Mouse (Mus musculus) leukemia stem cell, adult 10-12 weeks (primary cell): ENCODE results near the gene Klhl11. TPM values are rescaled to one million over a fixed set of nuclear protein-coding genes. Genes with fewer than 3 reads are reported as not detected.

Source experiments
- polyA plus RNA-seq: library from polyadenylated mRNA; stranded (reverse); fragments of >175 nt; gene quantifications from 2 replicates; pipeline ENCODE4 v1.2.3, GENCODE M21; 2012; ENCODE audit warnings: low replicate concordance

The Klhl11 gene
- polyA plus RNA-seq = 2.6 and 3.0 TPM in 2 replicates

DNA sequence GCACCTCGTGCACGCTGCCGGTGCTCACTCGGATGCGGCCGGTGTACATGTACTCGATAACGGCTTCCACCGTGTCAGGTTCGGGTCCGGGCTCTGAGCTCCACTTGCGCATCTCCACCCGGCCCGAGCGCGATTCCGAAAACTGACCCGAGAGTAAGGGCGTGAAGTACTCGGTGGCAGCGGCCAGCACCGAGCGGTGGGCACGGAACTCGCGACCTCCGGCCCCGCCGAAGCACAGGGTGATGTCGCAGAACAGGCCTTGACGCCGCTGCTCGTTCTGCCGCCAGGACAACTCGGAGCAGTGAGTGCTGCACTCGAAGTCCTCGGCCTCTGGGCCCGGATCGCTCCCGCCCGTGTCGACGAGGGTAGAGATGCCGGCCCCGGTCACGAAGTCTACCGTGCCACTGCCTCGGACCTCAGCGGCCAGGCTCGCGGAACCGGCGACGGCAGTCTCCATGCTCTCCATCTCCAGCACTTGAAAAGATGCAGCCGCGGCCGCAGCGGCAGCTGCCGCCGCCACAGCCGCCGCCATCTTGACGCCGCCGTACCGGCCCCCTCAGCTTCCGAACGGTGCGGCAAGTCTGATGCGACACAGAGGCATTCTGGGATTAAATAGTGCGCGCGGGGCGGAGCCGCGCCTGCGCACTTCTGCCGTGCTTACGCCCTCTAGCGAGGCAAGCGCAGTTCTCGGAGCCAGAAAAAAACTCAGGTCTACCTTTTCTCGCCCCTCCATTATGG lies at the start of gene Klhl11:
Gene Klhl11, minus strand, starts transcription at position 545 of the 738 bp plus-strand sequence.

DNA sequence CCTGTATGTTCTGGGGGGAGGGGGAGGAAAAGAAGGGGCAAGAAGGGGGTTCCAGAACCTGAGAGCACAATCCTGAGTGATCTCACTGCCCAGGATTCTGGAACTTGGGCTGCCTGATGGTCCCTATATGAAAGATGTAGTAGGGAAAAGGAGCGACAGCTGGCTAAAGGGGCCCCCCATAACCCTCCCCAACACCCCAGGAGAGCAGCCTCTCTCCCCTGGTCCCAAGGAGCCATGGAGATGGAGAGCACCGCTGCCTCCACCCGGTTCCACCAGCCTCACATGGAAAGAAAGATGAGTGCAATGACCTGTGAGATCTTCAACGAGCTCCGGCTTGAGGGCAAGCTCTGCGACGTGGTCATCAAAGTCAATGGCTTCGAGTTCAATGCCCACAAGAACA lies 30.7 kb downstream of the Klhl11 start, which contains the start of the genes Nt5c3b and Klhl10:
Gene Nt5c3b, minus strand, starts transcription at position 12 of the 400 bp plus-strand sequence.
Gene Klhl10, plus strand, starts transcription at position 121 of the 400 bp plus-strand sequence.

DNA sequence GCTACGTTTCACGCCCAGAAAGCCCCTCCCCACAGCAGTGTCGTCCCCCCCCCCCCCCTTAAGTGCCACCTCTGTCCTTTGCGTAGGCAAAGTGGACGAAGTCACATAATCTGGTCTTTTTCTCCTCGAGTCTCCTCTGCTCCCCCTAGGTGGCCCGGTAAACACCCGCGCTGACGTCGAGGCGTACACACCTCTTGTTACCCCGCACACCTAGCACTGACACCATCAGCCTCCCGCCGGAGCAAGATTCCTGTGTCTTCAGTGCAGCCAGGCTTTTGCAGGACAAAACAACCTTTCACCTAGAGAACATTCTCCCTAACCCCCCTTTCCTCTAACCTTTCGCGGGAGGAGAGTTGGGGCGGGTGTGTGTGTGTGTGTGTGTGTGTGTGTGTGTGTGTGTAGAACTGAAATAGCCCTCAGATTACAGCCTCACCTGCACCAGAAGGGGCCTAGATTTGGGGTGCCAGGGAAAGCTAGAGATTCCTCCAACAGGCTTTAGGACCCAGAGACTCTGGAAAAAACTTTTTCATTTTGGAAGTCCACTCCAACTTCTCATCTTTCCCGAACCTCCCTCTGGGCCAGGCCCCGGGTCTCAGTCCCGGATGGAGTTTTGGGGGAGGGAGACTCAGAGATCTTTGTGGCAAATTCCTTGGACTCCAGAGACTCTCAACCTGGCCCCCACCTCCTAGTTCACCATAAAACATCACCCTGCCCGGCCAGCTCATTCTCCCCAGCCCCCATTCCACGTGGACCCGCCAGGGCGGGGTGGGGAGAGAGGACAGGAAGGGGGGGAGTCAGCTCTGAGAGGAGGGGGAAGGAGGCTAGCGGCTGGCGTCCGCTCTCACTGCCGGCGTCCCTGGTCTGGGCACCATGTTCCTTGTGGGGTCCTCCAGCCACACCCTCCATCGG lies 57.4 kb downstream of the Klhl11 start, which contains the start of gene Fkbp10:
Gene Fkbp10, plus strand, starts transcription at position 784 of the 909 bp plus-strand sequence.

DNA sequence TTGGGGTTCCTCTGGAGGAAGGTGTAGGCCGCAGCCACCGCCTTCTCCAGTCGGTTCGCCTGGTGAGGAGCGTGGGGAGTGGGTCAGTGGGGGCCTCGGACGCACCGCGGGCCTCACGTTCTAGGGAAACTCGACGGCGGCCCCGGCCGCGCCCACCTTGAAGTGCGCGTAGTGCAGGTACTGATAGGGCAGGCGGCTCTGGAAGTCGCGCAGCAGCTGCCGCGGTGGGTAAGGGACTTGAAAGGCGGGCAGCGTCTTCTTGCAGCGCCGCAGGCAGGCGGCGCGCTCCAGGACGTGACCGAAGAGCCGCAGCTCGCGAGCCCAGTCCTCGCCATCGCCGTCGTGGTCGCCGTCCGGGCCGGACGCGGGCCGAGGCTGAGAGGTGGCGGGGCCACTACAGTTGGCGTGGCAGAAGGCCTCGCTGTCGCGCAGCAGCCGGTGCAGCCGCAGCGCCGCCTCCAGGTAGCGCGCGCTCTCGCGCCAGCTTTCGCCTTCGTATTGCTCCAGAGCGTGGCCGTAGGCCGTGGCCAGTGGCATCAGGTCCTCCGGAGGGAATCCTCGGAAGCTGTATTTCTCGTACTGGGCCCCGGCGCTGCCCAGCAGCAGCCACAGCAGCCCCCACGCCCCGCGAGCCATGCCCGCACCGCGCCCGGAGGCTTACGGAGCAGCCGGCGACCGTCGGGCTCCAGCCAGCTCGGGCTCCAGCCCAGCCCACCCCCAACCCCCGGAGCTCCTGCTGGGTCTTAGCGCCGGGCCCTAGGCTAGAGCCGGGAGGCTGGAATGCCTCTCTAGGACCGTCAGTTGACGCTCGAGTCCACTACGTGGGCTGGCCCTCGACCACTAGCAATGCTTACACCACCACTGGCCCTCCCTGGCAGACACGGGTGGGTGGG lies 58.3 kb downstream of the Klhl11 start, which contains the start of gene P3h4:
Gene P3h4, minus strand, starts transcription at position 816 of the 893 bp plus-strand sequence.

Other genes starting within 250 kb of the Klhl11 start
- gene Krt16, start 223.8 kb downstream of the Klhl11 start, polyA plus RNA-seq = not detected in 2 replicates
- gene Krt17, start 211.7 kb downstream of the Klhl11 start, polyA plus RNA-seq = 0.51 TPM in 1 of 2 replicates, not detected in the other
- gene Krt42, start 202.9 kb downstream of the Klhl11 start, polyA plus RNA-seq = not detected in 2 replicates
- gene Eif1, start 152.9 kb downstream of the Klhl11 start, polyA plus RNA-seq = 561 and 639 TPM in 2 replicates
- gene Gast, start 138.3 kb downstream of the Klhl11 start, polyA plus RNA-seq = not detected in 2 replicates
- gene Hap1, start 116.6 kb downstream of the Klhl11 start, polyA plus RNA-seq = 3.3 and 4.1 TPM in 2 replicates
- gene Jup, start 75.0 kb downstream of the Klhl11 start, polyA plus RNA-seq = 24.0 and 30.2 TPM in 2 replicates
- gene P3h4, start 57.9 kb downstream of the Klhl11 start, polyA plus RNA-seq = 0.80 and 1.4 TPM in 2 replicates
- gene Fkbp10, start 57.0 kb downstream of the Klhl11 start, polyA plus RNA-seq = 3.6 and 3.7 TPM in 2 replicates
- 58.2 and 66.2 TPM in 2 replicates for gene Nt5c3b, start 30.9 kb downstream of the Klhl11 start, polyA plus RNA-seq
- gene Klhl10, start 30.8 kb downstream of the Klhl11 start, polyA plus RNA-seq = not detected in 2 replicates
- gene Acly, start 55.3 kb upstream of the Klhl11 start, polyA plus RNA-seq = 4.5 and 57.8 TPM in 2 replicates
- gene Ttc25, start 72.9 kb upstream of the Klhl11 start, polyA plus RNA-seq = not detected in 2 replicates
- gene Cnp, start 102.2 kb upstream of the Klhl11 start, polyA plus RNA-seq = 26.2 and 47.0 TPM in 2 replicates
- 15.7 and 34.6 TPM in 2 replicates for gene Nkiras2, start 146.5 kb upstream of the Klhl11 start, polyA plus RNA-seq
- gene Dnajc7, start 147.4 kb upstream of the Klhl11 start, polyA plus RNA-seq = 21.8 and 31.1 TPM in 2 replicates
- gene Zfp385c, start 219.7 kb upstream of the Klhl11 start, polyA plus RNA-seq = not detected in 2 replicates
- gene Dhx58, start 231.5 kb upstream of the Klhl11 start, polyA plus RNA-seq = 28.8 and 34.9 TPM in 2 replicates
- gene Kat2a, start 239.7 kb upstream of the Klhl11 start, polyA plus RNA-seq = 93.8 and 113 TPM in 2 replicates
- gene Hspb9, start 241.1 kb upstream of the Klhl11 start, polyA plus RNA-seq = 0.71 TPM in 1 of 2 replicates, not detected in the other